Mouse (Mus musculus) limb, embryonic 11.5 days (tissue): ENCODE results near the gene Taok2. TPM values are rescaled to one million over a fixed set of nuclear protein-coding genes. Genes with fewer than 3 reads are reported as not detected.
A peak's percentile ranks its signal among the peaks of the same experiment; 100 is the strongest.

Source experiments
- ATAC-seq: fragments of 200-750 bp; cut with Nextera tagmentation; 2 replicates; pipeline ENCODE4 v1.8.0; 2017; ENCODE audit warnings: low read depth; ENCODE audit not compliant: insufficient number of reproducible peaks, low FRiP score, low TSS enrichment
- DNase-seq: peaks from one replicate; pipeline ENCODE4 v3.0.0-alpha.2; 2015; ENCODE audit warnings: low spot score
- H3K27ac ChIP-seq: fragments of 300-500 bp; sonication (generic); replicated peaks from 2 replicates; pipeline ENCODE4 v1.5.1; 2014; ENCODE audit warnings: low read depth, mild to moderate bottlenecking, low read length
- H3K27me3 ChIP-seq: fragments of 300-500 bp; sonication (generic); 2 replicates; pipeline ENCODE4 v1.6.1; 2014; ENCODE audit warnings: mild to moderate bottlenecking, low read length, mixed read lengths; ENCODE audit not compliant: control insufficient read depth, insufficient read depth
- H3K36me3 ChIP-seq: fragments of 300-500 bp; sonication (generic); 2 replicates; pipeline ENCODE4 v1.6.1; 2014; ENCODE audit warnings: mild to moderate bottlenecking, low read length, moderate library complexity, mixed read lengths; ENCODE audit not compliant: control insufficient read depth, insufficient read depth
- H3K4me1 ChIP-seq: fragments of 300-500 bp; sonication (generic); 2 replicates; pipeline ENCODE4 v1.6.1; 2014; ENCODE audit warnings: low read length, mixed read lengths; ENCODE audit not compliant: control insufficient read depth, insufficient read depth
- H3K4me2 ChIP-seq: fragments of 300-500 bp; sonication (generic); 2 replicates; pipeline ENCODE4 v1.6.1; 2014; ENCODE audit warnings: low read depth, mild to moderate bottlenecking, moderate library complexity; ENCODE audit not compliant: severe bottlenecking
- H3K4me3 ChIP-seq: fragments of 300-500 bp; sonication (generic); 2 replicates; pipeline ENCODE4 v1.5.1; 2014; ENCODE audit warnings: low read depth, low read length
- H3K9ac ChIP-seq: fragments of 300-500 bp; sonication (generic); 2 replicates; pipeline ENCODE4 v1.6.1; 2014; ENCODE audit warnings: mild to moderate bottlenecking, low read length
- H3K9me3 ChIP-seq: fragments of 300-500 bp; sonication (generic); 2 replicates; pipeline ENCODE4 v1.6.1; 2016; ENCODE audit warnings: low read length; ENCODE audit not compliant: control insufficient read depth
- WGBS: fragments of 180-500 bp; shearing (Covaris S2); extraction: QIAGEN DNeasy Blood & Tissue Kit; methylation state at CpG from one replicate; pipeline ENCODE4 v1.1.7; 2014; 5-methylcytosine and 5-hydroxymethylcytosine counted together
- polyA plus RNA-seq: library from polyadenylated mRNA; unstranded; fragments of >200 nt; fragmentation: Nextera tagmentation; extraction: Ambion mirVana; gene quantifications from 2 replicates; pipeline ENCODE4 v1.2.1, GENCODE M21; 2014

The Taok2 gene
- polyA plus RNA-seq, 1 experiment from 2014 or later: 30.4 TPM

- Histone ChIP-seq H3K27ac (no peak overlapping the region), H3K36me3 (peaks cover 16% of the 10 kb centered on the region), H3K27me3 (peaks cover 32% of the 10 kb centered on the region), H3K4me1 (peaks cover 13% of the 10 kb centered on the region), H3K9me3 (no peaks in the 10 kb centered on the region), H3K9ac (no peak overlapping the region), H3K4me2 (no peak overlapping the region), H3K4me3 (no peak overlapping the region)
- 35% methylated on average over 12 of the region's 12 CpGs for WGBS
- DNase-seq: no peak
- ATAC-seq: no peak
Observed at GRCm38 (mm10) chr7:126851192-126851591, 33.3 kb downstream of the Taok2 start.

DNA sequence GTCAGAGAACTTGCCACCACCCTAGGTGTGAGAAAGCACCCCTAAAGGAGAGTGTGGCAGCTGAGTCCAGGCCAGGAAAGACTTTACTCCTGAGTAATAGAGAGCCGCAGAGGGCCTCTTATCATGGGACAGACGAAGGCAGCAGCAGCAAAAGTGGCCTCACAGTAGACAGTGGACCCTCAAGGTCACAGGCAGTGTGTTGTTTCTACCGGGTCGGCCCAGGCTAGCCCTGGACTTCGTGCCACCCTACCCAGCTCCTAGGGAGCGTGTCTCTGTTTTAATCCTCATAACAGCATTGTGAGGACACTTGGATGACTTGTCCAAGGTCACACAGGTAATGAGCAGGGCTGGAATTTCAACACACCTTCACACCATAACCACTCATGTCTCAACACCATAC lies 34.3 kb downstream of the Taok2 start:
- H3K4me3 ChIP-seq: no peak overlapping the region
- no peaks in the 10 kb centered on the region for H3K9me3 ChIP-seq
- peaks cover 13% of the 10 kb centered on the region for H3K4me1 ChIP-seq
- 84% methylated on average over 6 of the region's 6 CpGs for WGBS
- no peak for DNase-seq
- H3K36me3 ChIP-seq: peaks cover 16% of the 10 kb centered on the region
- H3K27me3 ChIP-seq: peaks cover 32% of the 10 kb centered on the region
- ATAC-seq: no peak
- no peak overlapping the region for H3K27ac ChIP-seq
- no peak overlapping the region for H3K4me2 ChIP-seq
- H3K9ac ChIP-seq: no peak overlapping the region

DNA sequence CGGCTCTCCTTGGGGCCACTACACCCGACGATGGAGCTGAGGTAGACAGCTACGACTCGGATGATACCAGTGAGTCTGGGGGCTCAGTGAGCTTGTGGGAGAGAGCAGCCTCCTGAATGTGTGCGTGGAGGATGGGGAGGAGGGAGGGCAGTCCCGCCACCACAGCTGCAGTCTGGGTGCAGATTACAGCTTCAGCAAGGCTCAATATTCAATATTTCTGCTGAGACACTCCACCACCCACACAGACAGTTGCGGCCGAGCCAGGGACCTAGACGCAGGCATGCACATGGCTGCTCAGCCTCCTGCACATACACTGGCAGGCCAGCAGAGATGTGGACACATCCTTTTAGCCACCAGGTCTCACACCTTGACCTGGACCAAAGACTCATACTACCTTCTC lies 35.7 kb downstream of the Taok2 start:
- Histone ChIP-seq H3K36me3 (peaks cover 11% of the 10 kb centered on the region), H3K27ac (no peak overlapping the region), H3K9me3 (no peaks in the 10 kb centered on the region), H3K4me2 (no peak overlapping the region; the same call in 1 of the 2 replicates), H3K9ac (peak overlapping the region; percentile 30; the same call in 1 of the 2 replicates), H3K27me3 (peaks cover 32% of the 10 kb centered on the region), H3K4me3 (peak overlapping the region; percentile 8; the same call in 1 of the 2 replicates), H3K4me1 (peaks cover 13% of the 10 kb centered on the region)
- WGBS: 28% methylated on average over 10 of the region's 10 CpGs
- ATAC-seq (no peak), DNase-seq (no peak)

- Histone ChIP-seq H3K4me2 (peak overlapping the region; percentile 100), H3K36me3 (peaks cover 6% of the 10 kb centered on the region), H3K9ac (peak overlapping the region; percentile 62), H3K9me3 (no peaks in the 10 kb centered on the region), H3K4me1 (peaks cover 13% of the 10 kb centered on the region), H3K27me3 (peaks cover 32% of the 10 kb centered on the region), H3K4me3 (peak overlapping the region; percentile 52), H3K27ac (no peak overlapping the region)
- ATAC-seq (peak; percentile 31; the same call in 1 of the 2 replicates), DNase-seq (peak; percentile 71)
- under 1% methylated on average over 62 of the region's 74 CpGs for WGBS
Observed at GRCm38 (mm10) chr7:126847421-126848398, 36.8 kb downstream of the Taok2 start.

DNA sequence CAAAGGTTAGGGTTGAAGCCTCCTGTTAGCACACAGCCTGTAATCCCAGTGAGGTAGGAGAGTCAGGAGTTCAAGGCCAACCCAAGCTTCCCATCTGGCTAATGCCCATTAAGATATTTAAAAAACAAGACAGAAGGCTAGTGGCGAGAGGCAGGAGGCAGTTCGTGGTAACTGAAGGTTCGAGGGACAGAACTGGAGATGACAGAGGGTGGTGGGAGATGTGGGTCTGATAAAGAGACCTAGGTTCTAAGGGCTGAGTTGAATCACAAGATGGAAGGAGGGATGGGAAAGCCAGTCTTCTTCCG lies 37.4 kb downstream of the Taok2 start, which contains the start of gene Doc2a:
TSS of gene Doc2a (plus strand) at position 301 of the 305 bp plus-strand sequence.
- Histone ChIP-seq H3K4me1 (peaks cover 13% of the 10 kb centered on the region), H3K27ac (no peak within 1 kb of the TSS), H3K27me3 (peaks cover 32% of the 10 kb centered on the region), H3K9me3 (no peaks in the 10 kb centered on the region), H3K9ac (peak within 1 kb of the TSS; percentile 62), H3K36me3 (no peaks in the 10 kb centered on the region; the same call in 1 of the 2 replicates), H3K4me2 (peak within 1 kb of the TSS; percentile 100), H3K4me3 (peak within 1 kb of the TSS; percentile 52)
- DNase-seq: no peak
- no peak for ATAC-seq
- 32% methylated on average over 4 of the region's 4 CpGs for WGBS

- ATAC-seq: no peak
- no peaks in the 10 kb centered on the region for H3K36me3 ChIP-seq
- no peak overlapping the region for H3K9ac ChIP-seq
- H3K27ac ChIP-seq: no peak overlapping the region
- no peak overlapping the region for H3K4me3 ChIP-seq
- DNase-seq: no peak
- H3K4me1 ChIP-seq: peaks cover 13% of the 10 kb centered on the region
- no peak overlapping the region for H3K4me2 ChIP-seq
- no peaks in the 10 kb centered on the region for H3K9me3 ChIP-seq
- peaks cover 32% of the 10 kb centered on the region for H3K27me3 ChIP-seq
- WGBS: 90% methylated on average over 2 of the region's 2 CpGs
Observed at GRCm38 (mm10) chr7:126845516-126845915, 39.0 kb downstream of the Taok2 start.

GRCm38 (mm10) chr7:126843276-126843675 lies 41.2 kb downstream of the Taok2 start:
- no peak for ATAC-seq
- H3K9ac ChIP-seq: no peak overlapping the region
- no peaks in the 10 kb centered on the region for H3K36me3 ChIP-seq
- 76% methylated on average over 9 of the region's 9 CpGs for WGBS
- no peak overlapping the region for H3K4me3 ChIP-seq
- H3K27ac ChIP-seq: no peak overlapping the region
- H3K9me3 ChIP-seq: no peaks in the 10 kb centered on the region
- no peak overlapping the region for H3K4me2 ChIP-seq
- peaks cover 9% of the 10 kb centered on the region for H3K4me1 ChIP-seq
- DNase-seq: no peak
- peaks cover 10% of the 10 kb centered on the region for H3K27me3 ChIP-seq

- WGBS: 94% methylated on average over 1 of the region's 1 CpGs
- H3K4me1 ChIP-seq: peaks cover 5% of the 10 kb centered on the region; the same call in 1 of the 2 replicates
- no peak overlapping the region for H3K4me2 ChIP-seq
- DNase-seq (no peak), ATAC-seq (no peak)
- no peak overlapping the region for H3K27ac ChIP-seq
- H3K4me3 ChIP-seq: no peak overlapping the region
- H3K36me3 ChIP-seq: no peaks in the 10 kb centered on the region
- H3K9me3 ChIP-seq: no peaks in the 10 kb centered on the region
- no peaks in the 10 kb centered on the region for H3K27me3 ChIP-seq
- H3K9ac ChIP-seq: no peak overlapping the region
Observed at GRCm38 (mm10) chr7:126833294-126833693, 51.2 kb downstream of the Taok2 start.
